Mouse (Mus musculus): ENCODE results near the gene B230104I21Rik. TPM values are rescaled to one million over a fixed set of nuclear protein-coding genes. Genes with fewer than 3 reads are reported as not detected.

The B230104I21Rik gene
- polyA plus RNA-seq, 2 experiments: not detected

- Histone ChIP-seq H3K27ac (replicated peaks; ENCODE audit: low read depth, low read length) (no peak overlapping the region), H3K4me3 (replicated peaks; ENCODE audit: low read length) (no peak overlapping the region), H3K36me3 (ENCODE audit: control insufficient read depth, insufficient read depth, low read length) (no peaks in the 10 kb centered on the region), H3K4me2 (replicated peaks; ENCODE audit: low read depth, low read length, severe bottlenecking) (no peak overlapping the region), H3K9me3 (ENCODE audit: control insufficient read depth, low read length) (no peaks in the 10 kb centered on the region), H3K9ac (ENCODE audit: low read depth, low read length, severe bottlenecking) (0 out of 2 replicates have a peak overlapping the region, but pooled peaks have one; percentile 1), H3K27me3 (ENCODE audit: control insufficient read depth, insufficient read depth, low read length) (no peaks in the 10 kb centered on the region), H3K4me1 (ENCODE audit: control insufficient read depth, insufficient read depth, low read length) (peaks cover 54% of the 10 kb centered on the region)
- TF ChIP-seq POLR2A (IDR thresholded peaks at IDR 0.05; ENCODE audit: borderline replicate concordance, extremely low read depth, insufficient read depth, insufficient read length): no peak
- DNase-seq (ENCODE audit: low spot score) (no peak), ATAC-seq (ENCODE audit: low FRiP score, low read depth) (no peak)
- 30% methylated on average over 8 of the region's 8 CpGs for WGBS
Observed at GRCm38 (mm10) chr4:154386810-154387209, 50.9 kb downstream of the B230104I21Rik start.

- no peak overlapping the region for H3K4me3 ChIP-seq (replicated peaks; ENCODE audit: low read length)
- 0 out of 2 replicates have a peak overlapping the region, but pooled peaks have one; percentile 28 for H3K27ac ChIP-seq (replicated peaks; ENCODE audit: low read depth, low read length)
- no peak overlapping the region for H3K9ac ChIP-seq (ENCODE audit: low read depth, low read length, severe bottlenecking)
- 38% methylated on average over 2 of the region's 2 CpGs for WGBS
- H3K4me1 ChIP-seq (ENCODE audit: control insufficient read depth, insufficient read depth, low read length): peaks cover 72% of the 10 kb centered on the region
- H3K9me3 ChIP-seq (ENCODE audit: control insufficient read depth, low read length): no peaks in the 10 kb centered on the region
- ATAC-seq (ENCODE audit: low FRiP score, low read depth) (no peak), DNase-seq (ENCODE audit: low spot score) (no peak)
- H3K36me3 ChIP-seq (ENCODE audit: control insufficient read depth, insufficient read depth, low read length): no peaks in the 10 kb centered on the region
- no peak overlapping the region for H3K4me2 ChIP-seq (replicated peaks; ENCODE audit: low read depth, low read length, severe bottlenecking)
- H3K27me3 ChIP-seq (ENCODE audit: control insufficient read depth, insufficient read depth, low read length): no peaks in the 10 kb centered on the region
- no peak for TF ChIP-seq POLR2A (IDR thresholded peaks at IDR 0.05; ENCODE audit: borderline replicate concordance, extremely low read depth, insufficient read depth, insufficient read length)
Observed at GRCm38 (mm10) chr4:154389641-154390040, 53.7 kb downstream of the B230104I21Rik start.

- DNase-seq (ENCODE audit: low spot score): peak; percentile 44
- H3K36me3 ChIP-seq (ENCODE audit: control insufficient read depth, insufficient read depth, low read length): no peaks in the 10 kb centered on the region
- no peaks in the 10 kb centered on the region for H3K9me3 ChIP-seq (ENCODE audit: control insufficient read depth, low read length)
- no peaks in the 10 kb centered on the region for H3K27me3 ChIP-seq (ENCODE audit: control insufficient read depth, insufficient read depth, low read length)
- 9% methylated on average over 20 of the region's 20 CpGs for WGBS
- no peak overlapping the region for H3K4me3 ChIP-seq (replicated peaks; ENCODE audit: low read length)
- no peak for TF ChIP-seq POLR2A (IDR thresholded peaks at IDR 0.05; ENCODE audit: borderline replicate concordance, extremely low read depth, insufficient read depth, insufficient read length)
- no peak for ATAC-seq (ENCODE audit: low FRiP score, low read depth)
- no peak overlapping the region for H3K9ac ChIP-seq (ENCODE audit: low read depth, low read length, severe bottlenecking)
- peaks cover 65% of the 10 kb centered on the region for H3K4me1 ChIP-seq (ENCODE audit: control insufficient read depth, insufficient read depth, low read length)
- peak overlapping the region; percentile 33; the same call in 1 of the 2 replicates for H3K27ac ChIP-seq (replicated peaks; ENCODE audit: low read depth, low read length)
- H3K4me2 ChIP-seq (replicated peaks; ENCODE audit: low read depth, low read length, severe bottlenecking): no peak overlapping the region
Observed at GRCm38 (mm10) chr4:154390333-154391080, 54.6 kb downstream of the B230104I21Rik start.

- TF ChIP-seq POLR2A (IDR thresholded peaks at IDR 0.05; ENCODE audit: borderline replicate concordance, extremely low read depth, insufficient read depth, insufficient read length): no peak
- ATAC-seq (ENCODE audit: low FRiP score, low read depth) (no peak), DNase-seq (ENCODE audit: low spot score) (no peak)
- H3K36me3 ChIP-seq (ENCODE audit: control insufficient read depth, insufficient read depth, low read length): no peaks in the 10 kb centered on the region
- H3K4me3 ChIP-seq (replicated peaks; ENCODE audit: low read length): no peak overlapping the region
- H3K9ac ChIP-seq (ENCODE audit: low read depth, low read length, severe bottlenecking): no peak overlapping the region
- H3K9me3 ChIP-seq (ENCODE audit: control insufficient read depth, low read length): no peaks in the 10 kb centered on the region
- H3K4me1 ChIP-seq (ENCODE audit: control insufficient read depth, insufficient read depth, low read length): peaks cover 58% of the 10 kb centered on the region
- no peak overlapping the region for H3K4me2 ChIP-seq (replicated peaks; ENCODE audit: low read depth, low read length, severe bottlenecking)
- H3K27ac ChIP-seq (replicated peaks; ENCODE audit: low read depth, low read length): no peak overlapping the region
- WGBS: 80% methylated on average over 1 of the region's 1 CpGs
- no peaks in the 10 kb centered on the region for H3K27me3 ChIP-seq (ENCODE audit: control insufficient read depth, insufficient read depth, low read length)
Observed at GRCm38 (mm10) chr4:154392641-154393040, 56.7 kb downstream of the B230104I21Rik start.

GRCm38 (mm10) chr4:154393196-154394122 lies 57.5 kb downstream of the B230104I21Rik start:
- Histone ChIP-seq H3K4me2 (replicated peaks; ENCODE audit: low read depth, low read length, severe bottlenecking) (no peak overlapping the region), H3K4me1 (ENCODE audit: control insufficient read depth, insufficient read depth, low read length) (peaks cover 54% of the 10 kb centered on the region)

More at GRCm38 (mm10) chr4:154393196-154394122, 57.5 kb downstream of the B230104I21Rik start:
- 15% methylated on average over 18 of the region's 18 CpGs for WGBS
- H3K27me3 ChIP-seq (ENCODE audit: control insufficient read depth, insufficient read depth, low read length): no peaks in the 10 kb centered on the region
- TF ChIP-seq POLR2A (IDR thresholded peaks at IDR 0.05; ENCODE audit: borderline replicate concordance, extremely low read depth, insufficient read depth, insufficient read length): no peak
- H3K27ac ChIP-seq (replicated peaks; ENCODE audit: low read depth, low read length): no peak overlapping the region
- DNase-seq (ENCODE audit: low spot score): no peak
- no peak for ATAC-seq (ENCODE audit: low FRiP score, low read depth)
- H3K9ac ChIP-seq (ENCODE audit: low read depth, low read length, severe bottlenecking): no peak overlapping the region
- no peaks in the 10 kb centered on the region for H3K9me3 ChIP-seq (ENCODE audit: control insufficient read depth, low read length)
- no peak overlapping the region for H3K4me3 ChIP-seq (replicated peaks; ENCODE audit: low read length)
- no peaks in the 10 kb centered on the region for H3K36me3 ChIP-seq (ENCODE audit: control insufficient read depth, insufficient read depth, low read length)

Data from limb, embryonic 14.5 days (tissue).